18 mouse cellular contexts compared by ENCODE assay signal in the genomic region with DNA sequence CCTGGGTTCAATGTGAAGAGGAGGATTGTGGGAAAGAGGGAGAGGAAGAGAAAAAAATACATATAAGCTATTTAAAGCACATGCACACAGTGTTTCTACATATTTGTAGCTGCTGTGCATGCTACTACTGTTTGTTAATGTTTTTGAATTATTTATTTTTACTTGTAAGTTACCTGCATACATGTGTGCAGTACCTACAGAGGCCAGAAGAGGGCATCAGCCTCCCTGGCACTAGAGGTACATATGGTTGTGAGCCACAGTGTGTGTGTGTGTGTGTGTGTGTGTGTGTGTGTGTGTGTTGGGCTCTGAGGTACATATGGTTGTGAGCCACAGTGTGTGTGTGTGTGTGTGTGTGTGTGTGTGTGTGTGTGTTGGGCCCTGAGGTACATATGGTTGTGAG. TPM values are rescaled to one million over a fixed set of nuclear protein-coding genes. Genes with fewer than 3 reads are reported as not detected.
A peak's percentile ranks its signal among the peaks of the same experiment; 100 is the strongest.
DNase-seq lines count a peak whose midpoint lies in the region; ATAC-seq and TF ChIP-seq lines count a peak whose summit lies in the region.
"Not testable (repeated sequence)": the region's sequence is repeated elsewhere in the genome, so short reads cannot be mapped to it uniquely, and the experiment has no call there.
"Had no signal": no experiment of that assay in that cellular context is flagged by ENCODE, and none has a peak within 500 bp of the region (broad histone marks: within the 10 kb centered on the region; RNA-seq: fewer than 3 reads in every experiment).

No protein-coding gene starts in this region.

- H3K4me3 ChIP-seq in forebrain, postnatal 0 days (ENCODE audit: low read depth, low read length); kidney, adult 2 months (ENCODE audit: insufficient read depth, low read depth, low read length); liver, postnatal 0 days (ENCODE audit: low read depth, low read length); midbrain, postnatal 0 days (ENCODE audit: low read depth, low read length); thymus, adult 2 months (ENCODE audit: control insufficient read depth, insufficient read depth, low read length): not testable (repeated sequence)

- H3K9me3 ChIP-seq in forebrain, postnatal 0 days (ENCODE audit: low read length); liver, postnatal 0 days (ENCODE audit: low read length); midbrain, postnatal 0 days (ENCODE audit: low read length): not testable (repeated sequence)

- DNase-seq in A20 (ENCODE audit: low read depth, low spot score) (peak; percentile 65), MEL-GATA-1-ER (ENCODE audit: extremely low read depth, low read depth) (peak; percentile 24)
- DNase-seq in c-Kit-positive CD71-positive TER-119-negative erythroid progenitor cells, embryonic 14.5 days (ENCODE audit: low read depth): peak; percentile 41
- DNase-seq in forebrain, postnatal 0 days; kidney, adult 2 months; midbrain, postnatal 0 days (ENCODE audit: low spot score): not testable (repeated sequence)
- DNase-seq in liver, postnatal 0 days: peak; percentile 57
- peak; percentile 22 for DNase-seq in thymus, adult 2 months

- not testable (repeated sequence) for H3K9ac ChIP-seq in forebrain, postnatal 0 days; liver, postnatal 0 days (replicated peaks); midbrain, postnatal 0 days (replicated peaks; ENCODE audit: low read length, poor library complexity, severe bottlenecking)

- H3K27ac ChIP-seq in forebrain, postnatal 0 days (ENCODE audit: low read depth, low read length); kidney, adult 2 months (ENCODE audit: insufficient read depth, low read depth, low read length); liver, postnatal 0 days (ENCODE audit: low read depth); midbrain, postnatal 0 days (ENCODE audit: low read depth, low read length); thymus, adult 2 months (ENCODE audit: control insufficient read depth, insufficient read depth, low read length): not testable (repeated sequence)

- TF ChIP-seq POLR2A in kidney, adult 2 months (IDR thresholded peaks at IDR 0.05; ENCODE audit: low read depth, low read length); thymus, adult 2 months (IDR thresholded peaks at IDR 0.05; ENCODE audit: control insufficient read depth, extremely low read depth, insufficient read depth, low read length, poor library complexity): not testable (repeated sequence)

- not testable (repeated sequence) for H3K27me3 ChIP-seq in forebrain, postnatal 0 days (ENCODE audit: insufficient read depth, low read length); kidney, adult 2 months (replicated peaks; ENCODE audit: control insufficient read depth, insufficient read depth, low read length); liver, postnatal 0 days (ENCODE audit: insufficient read depth, low read length); midbrain, postnatal 0 days (ENCODE audit: insufficient read depth, low read length); thymus, adult 2 months (ENCODE audit: control insufficient read depth, insufficient read depth, low read length)

- TF ChIP-seq CTCF in forebrain, postnatal 0 days (IDR thresholded peaks at IDR 0.05; ENCODE audit: low read depth): peak; percentile 56
- peak; percentile 38; the same call in 1 of the 2 replicates for TF ChIP-seq CTCF in kidney, adult 2 months (conservative IDR thresholded peaks at IDR 0.05; ENCODE audit: insufficient read depth, insufficient read length, low read depth, low read length)
- peak; percentile 77 for TF ChIP-seq CTCF in liver, postnatal 0 days (IDR thresholded peaks at IDR 0.05; ENCODE audit: low read depth)
- peak; percentile 63 for TF ChIP-seq CTCF in midbrain, postnatal 0 days (IDR thresholded peaks at IDR 0.05)
- TF ChIP-seq CTCF in thymus, adult 2 months (IDR thresholded peaks at IDR 0.05; ENCODE audit: borderline replicate concordance, control insufficient read depth, extremely low read depth, insufficient read depth, low read length, poor library complexity): not testable (repeated sequence)

- TF ChIP-seq EP300 in liver, postnatal 0 days (IDR thresholded peaks at IDR 0.05; ENCODE audit: low read depth): not testable (repeated sequence)

- H3K36me3 ChIP-seq in forebrain, postnatal 0 days (ENCODE audit: insufficient read depth); kidney, adult 2 months (ENCODE audit: control insufficient read depth, insufficient read depth, low read length); liver, postnatal 0 days (replicated peaks; ENCODE audit: insufficient read depth, low read length); midbrain, postnatal 0 days (ENCODE audit: insufficient read depth, low read length); thymus, adult 2 months (ENCODE audit: control insufficient read depth, insufficient read depth, low read length): not testable (repeated sequence)

- H3K4me1 ChIP-seq in forebrain, postnatal 0 days (ENCODE audit: insufficient read depth); kidney, adult 2 months (ENCODE audit: control insufficient read depth, insufficient read depth, low read length); liver, postnatal 0 days (ENCODE audit: insufficient read depth); midbrain, postnatal 0 days (ENCODE audit: insufficient read depth, low read length); thymus, adult 2 months (replicated peaks; ENCODE audit: control insufficient read depth, insufficient read depth, low read length): not testable (repeated sequence)

- not testable (repeated sequence) for H3K4me2 ChIP-seq in forebrain, postnatal 0 days (ENCODE audit: low read depth); liver, postnatal 0 days (ENCODE audit: low read depth, low read length); midbrain, postnatal 0 days (ENCODE audit: low read depth, low read length, poor library complexity, severe bottlenecking)

- ATAC-seq in forebrain, postnatal 0 days; liver, postnatal 0 days; midbrain, postnatal 0 days (ENCODE audit: low FRiP score): not testable (repeated sequence)

RNA-seq across cellular contexts. Expression of gene Ccdc83, which starts 36.7 kb away (rescaled TPM):
- not detected in 2 replicates for total RNA-seq in forebrain, postnatal 0 days (2014; rRNA removed)
- not detected in 2 replicates for polyA plus RNA-seq in forebrain, postnatal 0 days (2015; fragmentation: Nextera tagmentation; extraction: Ambion mirVana)
- not detected in 2 replicates for polyA plus RNA-seq in kidney, adult 2 months (2012; rRNA removed)
- polyA plus RNA-seq in liver, postnatal 0 days (2015; fragmentation: Nextera tagmentation; extraction: Ambion mirVana): not detected in 2 replicates
- not detected in 2 replicates for total RNA-seq in midbrain, postnatal 0 days (2014; rRNA removed)
- polyA plus RNA-seq in midbrain, postnatal 0 days (2015; fragmentation: Nextera tagmentation; extraction: Ambion mirVana): not detected in 2 replicates
- polyA plus RNA-seq in thymus, adult 2 months (2012; rRNA removed): not detected in 2 replicates
- total RNA-seq: adrenal gland, adult 18-20 months; layer of hippocampus, postnatal 14 days; monocyte, adult 5-6 weeks had no signal
- polyA plus RNA-seq: embryonic facial prominence, embryonic 12.5 days; forebrain, embryonic 13.5 days; heart, embryonic 12.5 days; hindbrain, embryonic 13.5 days; kidney, embryonic 15.5 days; limb, embryonic 12.5 days; lung, embryonic 16.5 days had no signal
